In genomic region chr5:98574711-98575470, GRCm38 (mm10) we compare ENCODE assay signal across 15 mouse cellular contexts. TPM values are rescaled to one million over a fixed set of nuclear protein-coding genes. Genes with fewer than 3 reads are reported as not detected.
DNase-seq lines count a peak whose midpoint lies in the region; ATAC-seq lines count a peak whose summit lies in the region.
"Had no signal": no experiment of that assay in that cellular context is flagged by ENCODE, and none has a peak within 500 bp of the region (broad histone marks: within the 10 kb centered on the region; RNA-seq: fewer than 3 reads in every experiment).

No protein-coding gene starts in this region.

- no peak overlapping the region for H3K9ac ChIP-seq in kidney, embryonic 15.5 days
- no peak overlapping the region for H3K9ac ChIP-seq in kidney, embryonic 14.5 days (ENCODE audit: low read depth, low read length)
- H3K9ac ChIP-seq in midbrain, embryonic 13.5 days (replicated peaks) = no peak overlapping the region
- H3K9ac ChIP-seq: liver, embryonic 12.5 days had no signal

- ATAC-seq in kidney, embryonic 15.5 days (replicated peaks; ENCODE audit: low FRiP score) = 0 out of 2 replicates have a peak, but pooled peaks have one; percentile 29
- ATAC-seq in kidney, embryonic 14.5 days (ENCODE audit: low FRiP score, low TSS enrichment) = no peak; the same call in 1 of the 2 replicates
- 0 out of 2 replicates have a peak, but pooled peaks have one; percentile 27 for ATAC-seq in midbrain, embryonic 13.5 days
- ATAC-seq: liver, embryonic 12.5 days had no signal

- no peak overlapping the region for H3K27ac ChIP-seq in kidney, embryonic 15.5 days
- no peak overlapping the region for H3K27ac ChIP-seq in kidney, embryonic 14.5 days (ENCODE audit: low read depth, low read length)
- no peak overlapping the region for H3K27ac ChIP-seq in midbrain, embryonic 13.5 days
- H3K27ac ChIP-seq: liver, embryonic 12.5 days had no signal

- WGBS in kidney, embryonic 15.5 days = 54% methylated on average over 12 of the region's 12 CpGs
- WGBS in kidney, embryonic 14.5 days = 58% methylated on average over 12 of the region's 12 CpGs
- 54% methylated on average over 12 of the region's 12 CpGs for WGBS in midbrain, embryonic 13.5 days

- no peaks in the 10 kb centered on the region for H3K36me3 ChIP-seq in kidney, embryonic 15.5 days
- no peaks in the 10 kb centered on the region for H3K36me3 ChIP-seq in kidney, embryonic 14.5 days (ENCODE audit: control insufficient read depth, insufficient read depth, low read length)
- H3K36me3 ChIP-seq in midbrain, embryonic 13.5 days = no peaks in the 10 kb centered on the region
- H3K36me3 ChIP-seq: liver, embryonic 12.5 days had no signal

- peaks cover 6% of the 10 kb centered on the region; the same call in 1 of the 2 replicates for H3K4me1 ChIP-seq in kidney, embryonic 15.5 days
- H3K4me1 ChIP-seq in kidney, embryonic 14.5 days (ENCODE audit: control insufficient read depth, insufficient read depth, low read length) = no peaks in the 10 kb centered on the region
- peaks cover 15% of the 10 kb centered on the region; the same call in 1 of the 2 replicates for H3K4me1 ChIP-seq in midbrain, embryonic 13.5 days (replicated peaks)
- H3K4me1 ChIP-seq: liver, embryonic 12.5 days had no signal

- no peak overlapping the region for H3K4me2 ChIP-seq in kidney, embryonic 15.5 days
- H3K4me2 ChIP-seq in kidney, embryonic 14.5 days (replicated peaks; ENCODE audit: low read depth, low read length) = no peak overlapping the region
- H3K4me2 ChIP-seq in midbrain, embryonic 13.5 days (replicated peaks) = no peak overlapping the region
- H3K4me2 ChIP-seq: liver, embryonic 12.5 days had no signal

- no peaks in the 10 kb centered on the region for H3K27me3 ChIP-seq in kidney, embryonic 15.5 days
- H3K27me3 ChIP-seq in kidney, embryonic 14.5 days (ENCODE audit: control insufficient read depth, insufficient read depth, low read length) = no peaks in the 10 kb centered on the region
- H3K27me3 ChIP-seq in midbrain, embryonic 13.5 days = no peaks in the 10 kb centered on the region
- H3K27me3 ChIP-seq: liver, embryonic 12.5 days had no signal

- no peak overlapping the region for H3K4me3 ChIP-seq in kidney, embryonic 15.5 days (replicated peaks)
- H3K4me3 ChIP-seq in kidney, embryonic 14.5 days (ENCODE audit: low read length) = no peak overlapping the region
- no peak overlapping the region for H3K4me3 ChIP-seq in midbrain, embryonic 13.5 days (replicated peaks)
- H3K4me3 ChIP-seq: erythroblast, embryonic 14.5 days; liver, embryonic 12.5 days had no signal

- no peaks in the 10 kb centered on the region for H3K9me3 ChIP-seq in kidney, embryonic 15.5 days (replicated peaks)
- H3K9me3 ChIP-seq in kidney, embryonic 14.5 days (ENCODE audit: control insufficient read depth, low read length) = no peaks in the 10 kb centered on the region
- H3K9me3 ChIP-seq in midbrain, embryonic 13.5 days = no peaks in the 10 kb centered on the region
- H3K9me3 ChIP-seq: liver, embryonic 12.5 days had no signal

- peak; percentile 31 for DNase-seq in embryo, embryonic 11.5 days (ENCODE audit: low read depth, low spot score)
- peak; percentile 76 for DNase-seq in forelimb bud, embryonic 11.5 days (ENCODE audit: low read depth, low spot score)
- DNase-seq in heart, adult 11 months = no peak
- DNase-seq in heart, postnatal 4 days = no peak
- DNase-seq in spleen, postnatal 36 days (ENCODE audit: low spot score in 2 of 2) = no peak

RNA-seq across cellular contexts. Expression of gene Gm11111, which starts 22.4 kb away (rescaled TPM):
- not detected in 2 replicates for polyA plus RNA-seq in kidney, embryonic 15.5 days (2015; fragmentation: Nextera tagmentation; extraction: Ambion mirVana)
- not detected in 2 replicates for polyA plus RNA-seq in kidney, embryonic 14.5 days (2014; fragmentation: Nextera tagmentation; extraction: Ambion mirVana)
- polyA plus RNA-seq in midbrain, embryonic 13.5 days (2015; fragmentation: Nextera tagmentation; extraction: Ambion mirVana) = not detected in 2 replicates
- not detected for total RNA-seq in heart, postnatal 4 days (2021)
- total RNA-seq: adrenal gland, adult 18-20 months; gastrocnemius, postnatal 4 days; layer of hippocampus, adult 8-10 months had no signal
- polyA plus RNA-seq: C2C12; erythroblast, embryonic 14.5 days; intestine, embryonic 14.5 days; liver, embryonic 12.5 days had no signal

Comparison
In these comparisons a context has a peak if more than half of its experiments do, and no peak if none do; other contexts are left out.
1. DNase-seq: peak in embryo, embryonic 11.5 days (single experiment) and forelimb bud, embryonic 11.5 days (single experiment); none in heart, adult 11 months (single experiment), heart, postnatal 4 days (single experiment) and spleen, postnatal 36 days (0 of 2).